Mouse (Mus musculus): Measurements from ENCODE around the gene Gria4.

DNA sequence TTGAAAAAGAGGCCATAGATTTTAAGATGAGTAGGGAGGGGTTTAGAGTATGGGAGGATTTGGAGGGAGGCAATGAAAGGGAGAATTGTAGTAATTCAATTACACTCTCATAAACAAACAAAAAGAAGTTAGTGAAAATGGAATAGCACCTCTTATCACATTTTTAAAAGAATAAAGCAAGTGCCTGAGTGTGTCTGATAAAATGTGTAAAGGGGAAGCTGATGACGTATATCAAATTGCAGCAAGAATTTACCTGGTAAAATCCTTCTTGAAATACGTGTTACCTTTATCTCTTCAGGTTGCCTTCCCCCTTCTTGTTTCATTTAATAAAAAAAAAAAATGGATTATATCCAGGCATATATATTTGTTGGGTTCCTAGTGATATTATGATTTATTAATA lies 1.4 kb upstream of the Gria4 start:
- TF ChIP-seq CTCF (conservative IDR thresholded peaks at IDR 0.05; ENCODE audit: insufficient read depth, insufficient read length, low read depth, low read length): no peak
- no peak for TF ChIP-seq POLR2A (IDR thresholded peaks at IDR 0.05; ENCODE audit: low read depth, low read length)
